Mouse (Mus musculus): ENCODE data around the gene Olfr1232.

Gene Olfr1232

GRCm38 (mm10) chr2:89329575-89329974 is at the start of gene Olfr1232:
TSS of gene Olfr1232 (minus strand) at chr2:89329675.
- no peak for DNase-seq (ENCODE audit: low spot score)

- DNase-seq (ENCODE audit: low spot score): no peak
These were observed 35.3 kb upstream of the Olfr1232 start, which contains the start of gene Olfr1234 for GRCm38 (mm10) chr2:89364765-89365164. TSS of gene Olfr1234 (minus strand) at chr2:89364865.

GRCm38 (mm10) chr2:89342298-89342697 is 12.8 kb upstream of the Olfr1232 start, which contains the start of gene Olfr1233:
TSS of gene Olfr1233 (minus strand) at chr2:89342398.
- DNase-seq (ENCODE audit: low spot score): no peak

- DNase-seq (ENCODE audit: low spot score): no peak
These were observed 22.5 kb downstream of the Olfr1232 start, which contains the start of gene Olfr1231 for GRCm38 (mm10) chr2:89306974-89307373. TSS of gene Olfr1231 (minus strand) at chr2:89307074.

GRCm38 (mm10) chr2:89297168-89297567 is 32.3 kb downstream of the Olfr1232 start, which contains the start of gene Olfr1230:
TSS of gene Olfr1230 (minus strand) at chr2:89297268.
- DNase-seq (ENCODE audit: low spot score): no peak

- no peak for DNase-seq (ENCODE audit: low spot score)
These were observed 41.6 kb downstream of the Olfr1232 start, which contains the start of gene Olfr1229 for GRCm38 (mm10) chr2:89287914-89288313. TSS of gene Olfr1229 (minus strand) at chr2:89288014.

All from layer of hippocampus, adult 9-10 months (tissue).